Mouse (Mus musculus): ENCODE results near the gene Caly.

Caly gene

GRCm38 (mm10) chr7:140082242-140082678 lies at the start of gene Caly:
Gene Caly (minus strand): TSS chr7:140082548.
- DNase-seq = peak; percentile 81 to 86

- no peak for DNase-seq
These were observed 45.6 kb upstream of the Caly start for GRCm38 (mm10) chr7:140127911-140128310.

GRCm38 (mm10) chr7:140126934-140127333 lies 44.6 kb upstream of the Caly start:
- DNase-seq = no peak

- DNase-seq = no peak
These were observed 43.6 kb upstream of the Caly start for GRCm38 (mm10) chr7:140126022-140126350.

- DNase-seq = peak; percentile 93 to 97
These were observed 43.1 kb upstream of the Caly start for GRCm38 (mm10) chr7:140125278-140126021.

GRCm38 (mm10) chr7:140124382-140124781 lies 42.0 kb upstream of the Caly start:
- no peak for DNase-seq

GRCm38 (mm10) chr7:140122765-140123164 lies 40.4 kb upstream of the Caly start:
- no peak for DNase-seq

GRCm38 (mm10) chr7:140121338-140121910 lies 39.1 kb upstream of the Caly start:
- DNase-seq = no peak

- DNase-seq = no peak
These were observed 38.1 kb upstream of the Caly start for GRCm38 (mm10) chr7:140120484-140120883.

- DNase-seq = peak; percentile 87 to 93
These were observed 34.1 kb upstream of the Caly start, which contains the start of gene Echs1 for GRCm38 (mm10) chr7:140116329-140117054. Gene Echs1 (minus strand): TSS chr7:140116476.

- peak; percentile 31 to 52 for DNase-seq
These were observed 33.4 kb upstream of the Caly start, which contains the start of gene Paox for GRCm38 (mm10) chr7:140115583-140116328. Gene Paox (plus strand): TSS chr7:140115799.

- no peak for DNase-seq
These were observed 29.6 kb upstream of the Caly start for GRCm38 (mm10) chr7:140111943-140112342.

- no peak for DNase-seq
These were observed 21.7 kb upstream of the Caly start for GRCm38 (mm10) chr7:140104009-140104408.

- peak; percentile 87 to 89 for DNase-seq
These were observed 19.9 kb upstream of the Caly start, which contains the start of gene Fuom for GRCm38 (mm10) chr7:140101993-140102860. Gene Fuom (minus strand): TSS chr7:140102441.

- peak; percentile 32 to 52 for DNase-seq
These were observed 19.1 kb upstream of the Caly start for GRCm38 (mm10) chr7:140101498-140101897.

GRCm38 (mm10) chr7:140098466-140098865 lies 16.1 kb upstream of the Caly start:
- no peak for DNase-seq

GRCm38 (mm10) chr7:140096055-140096454 lies 13.7 kb upstream of the Caly start:
- no peak for DNase-seq

- no peak for DNase-seq
These were observed 13.2 kb upstream of the Caly start for GRCm38 (mm10) chr7:140095556-140095955.

GRCm38 (mm10) chr7:140094954-140095353 lies 12.6 kb upstream of the Caly start:
- no peak for DNase-seq

- no peak for DNase-seq
These were observed 10.7 kb upstream of the Caly start, which contains the start of gene Prap1 for GRCm38 (mm10) chr7:140092924-140093528. Gene Prap1 (plus strand): TSS chr7:140093395.

- no peak for DNase-seq
These were observed 8.3 kb upstream of the Caly start for GRCm38 (mm10) chr7:140090601-140091000.

All from cerebellum, adult 18-20 months (tissue).